Mouse (Mus musculus) heart, embryonic 14.5 days (tissue): ENCODE data around the gene Rnf111. TPM values are rescaled to one million over a fixed set of nuclear protein-coding genes. Genes with fewer than 3 reads are reported as not detected.
"Not testable (repeated sequence)": the region's sequence is repeated elsewhere in the genome, so short reads cannot be mapped to it uniquely, and the experiment has no call there.

Source experiments
- ATAC-seq: fragments of 200-750 bp; cut with Nextera tagmentation; 2 replicates; pipeline ENCODE4 v1.8.0; 2017; ENCODE audit warnings: low read depth, moderate TSS enrichment; ENCODE audit not compliant: insufficient number of reproducible peaks, insufficient read depth, low FRiP score
- H3K27ac ChIP-seq, 2 experiments: fragments of 200-500 bp in 1 of 2; fragments of 300-500 bp in 1 of 2; sonication (generic) in 1 of 2; replicated peaks in 1 of 2; 2 replicates each; pipeline ENCODE4 v1.5.1; 2012 to 2014; ENCODE audit warnings: low read depth in 2 of 2, low read length in 2 of 2, control low read depth in 1 of 2, mild to moderate bottlenecking in 1 of 2, mixed read lengths in 1 of 2; ENCODE audit not compliant: control insufficient read depth in 1 of 2, insufficient read depth in 1 of 2
- H3K27me3 ChIP-seq: fragments of 300-500 bp; sonication (generic); 2 replicates; pipeline ENCODE4 v1.6.1; 2014; ENCODE audit warnings: mild to moderate bottlenecking, low read length, control low read depth; ENCODE audit not compliant: control insufficient read depth, insufficient read depth
- H3K36me3 ChIP-seq: fragments of 300-500 bp; sonication (generic); 2 replicates; pipeline ENCODE4 v1.6.1; 2014; ENCODE audit warnings: mild to moderate bottlenecking, control low read depth, low read length, mixed read lengths; ENCODE audit not compliant: control insufficient read depth, insufficient read depth
- H3K4me1 ChIP-seq, 2 experiments: fragments of 200-500 bp in 1 of 2; fragments of 300-500 bp in 1 of 2; sonication (generic) in 1 of 2; 2 replicates each; pipeline ENCODE4 v1.6.1; 2012 to 2014; ENCODE audit warnings: low read length in 2 of 2, control low read depth in 1 of 2, mixed read lengths in 1 of 2; ENCODE audit not compliant: control insufficient read depth in 2 of 2, insufficient read depth in 2 of 2
- H3K4me2 ChIP-seq: fragments of 300-500 bp; sonication (generic); 2 replicates; pipeline ENCODE4 v1.6.1; 2014; ENCODE audit warnings: mild to moderate bottlenecking, low read length
- H3K4me3 ChIP-seq, 2 experiments: fragments of 200-500 bp in 1 of 2; fragments of 300-500 bp in 1 of 2; sonication (generic) in 1 of 2; 2 replicates each; pipeline ENCODE4 v1.5.1; 2012 to 2014; ENCODE audit warnings: low read length in 2 of 2, mild to moderate bottlenecking in 2 of 2, control low read depth in 1 of 2, low read depth in 1 of 2, moderate library complexity in 1 of 2; ENCODE audit not compliant: control insufficient read depth in 1 of 2, insufficient read depth in 1 of 2
- H3K9ac ChIP-seq: fragments of 300-500 bp; sonication (generic); 2 replicates; pipeline ENCODE4 v1.6.1; 2014; ENCODE audit warnings: mild to moderate bottlenecking, low read length
- H3K9me3 ChIP-seq: fragments of 300-500 bp; sonication (generic); 2 replicates; pipeline ENCODE4 v1.6.1; 2016; ENCODE audit warnings: low read length, control low read depth; ENCODE audit not compliant: control insufficient read depth
- WGBS: fragments of 180-500 bp; shearing (Covaris S2); extraction: QIAGEN DNeasy Blood & Tissue Kit; methylation state at CpG from one replicate; pipeline ENCODE4 v1.1.7; 2014; 5-methylcytosine and 5-hydroxymethylcytosine counted together
- polyA plus RNA-seq: library from polyadenylated mRNA; unstranded; fragments of >200 nt; fragmentation: Nextera tagmentation; extraction: Ambion mirVana; gene quantifications from 2 replicates; pipeline ENCODE4 v1.2.1, GENCODE M21; 2014

Gene Rnf111
- polyA plus RNA-seq, 1 experiment from 2014 or later: 22.8 TPM

DNA sequence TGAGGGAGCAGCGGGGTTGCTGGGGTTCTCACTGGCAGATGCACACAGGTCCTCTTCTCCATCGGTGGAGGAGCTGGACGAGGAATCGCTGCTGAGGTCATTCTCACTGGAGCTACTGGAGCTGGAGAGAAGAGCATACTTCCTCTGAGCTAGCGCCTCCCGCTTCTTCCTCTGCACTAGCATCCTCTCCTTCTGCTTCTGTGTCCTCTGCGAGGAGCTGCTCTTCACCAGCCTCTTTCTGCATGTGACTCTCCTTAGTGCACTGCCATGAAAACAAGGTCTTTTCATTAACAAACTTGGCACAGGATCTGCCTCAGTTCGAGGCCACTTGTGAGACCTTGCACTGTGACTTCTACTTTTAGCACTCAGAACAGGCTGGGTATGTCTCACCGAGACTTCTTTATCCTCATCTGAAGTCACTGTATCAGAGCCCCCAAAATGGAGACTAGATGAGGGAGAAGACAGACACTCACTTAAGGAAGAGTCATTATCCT lies 27.7 kb downstream of the Rnf111 start:
- Histone ChIP-seq H3K27me3 (no peaks in the 10 kb centered on the region), H3K4me2 (no peak overlapping the region), H3K36me3 (peaks cover 46% of the 10 kb centered on the region), H3K27ac (no peak overlapping the region), H3K4me3 (no peak overlapping the region), H3K9ac (no peak overlapping the region), H3K4me1 (no peaks in the 10 kb centered on the region), H3K9me3 (no peaks in the 10 kb centered on the region)
- 77% methylated on average over 9 of the region's 9 CpGs for WGBS
- no peak for ATAC-seq

GRCm38 (mm10) chr9:70473400-70473799 lies 30.1 kb downstream of the Rnf111 start:
- Histone ChIP-seq H3K4me3 (no peak overlapping the region), H3K27me3 (no peaks in the 10 kb centered on the region), H3K27ac (no peak overlapping the region), H3K9ac (no peak overlapping the region), H3K36me3 (peaks cover 50% of the 10 kb centered on the region), H3K4me1 (no peaks in the 10 kb centered on the region), H3K9me3 (no peaks in the 10 kb centered on the region), H3K4me2 (no peak overlapping the region)
- ATAC-seq: no peak
- WGBS: 100% methylated on average over 1 of the region's 1 CpGs

- H3K27ac ChIP-seq, H3K4me2 ChIP-seq, H3K27me3 ChIP-seq, H3K9ac ChIP-seq, H3K4me3 ChIP-seq, H3K9me3 ChIP-seq, ATAC-seq, H3K4me1 ChIP-seq: not testable (repeated sequence)
- peaks cover 40% of the 10 kb centered on the region for H3K36me3 ChIP-seq
- 95% methylated on average over 13 of the region's 13 CpGs for WGBS
These were observed 40.4 kb downstream of the Rnf111 start for GRCm38 (mm10) chr9:70463091-70463490.

DNA sequence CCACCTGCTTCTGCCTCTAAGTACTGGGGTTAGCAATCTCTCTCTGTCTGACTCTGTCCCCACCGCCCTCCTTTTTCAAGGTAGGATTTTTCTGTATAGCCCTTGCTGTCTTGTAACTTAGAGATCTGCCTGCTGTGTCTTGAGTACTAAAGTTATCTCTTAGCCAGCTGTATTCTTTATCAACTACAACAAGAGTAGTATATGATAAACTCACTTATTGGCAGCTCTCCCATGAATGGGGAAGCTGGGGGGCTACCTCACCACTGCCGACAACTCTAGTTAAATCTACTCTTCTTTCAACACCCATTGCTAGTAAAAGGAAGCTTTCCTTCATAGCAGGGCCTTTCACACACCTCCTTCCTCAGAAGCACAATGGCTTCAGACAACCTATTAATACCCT lies 51.2 kb downstream of the Rnf111 start:
- Histone ChIP-seq H3K4me1 (peaks cover 3 to 11% of the 10 kb centered on the region in 2 experiments; a peak in 3 of 4 replicates), H3K9me3 (no peaks in the 10 kb centered on the region), H3K9ac (no peak overlapping the region), H3K4me2 (no peak overlapping the region), H3K27me3 (no peaks in the 10 kb centered on the region), H3K4me3 (no peak overlapping the region), H3K36me3 (peaks cover 82% of the 10 kb centered on the region), H3K27ac (no peak overlapping the region)
- ATAC-seq: no peak
- 49% methylated on average over 2 of the region's 2 CpGs for WGBS

GRCm38 (mm10) chr9:70449072-70449471 lies 54.5 kb downstream of the Rnf111 start:
- no peak for ATAC-seq

GRCm38 (mm10) chr9:70439959-70440358 lies 63.6 kb downstream of the Rnf111 start:
- Histone ChIP-seq H3K27me3 (no peaks in the 10 kb centered on the region), H3K27ac (no peak overlapping the region), H3K36me3 (peaks cover 83% of the 10 kb centered on the region), H3K9me3 (no peaks in the 10 kb centered on the region), H3K4me1 (no peaks in the 10 kb centered on the region), H3K9ac (no peak overlapping the region), H3K4me3 (no peak overlapping the region), H3K4me2 (no peak overlapping the region)
- ATAC-seq: no peak
- 70% methylated on average over 4 of the region's 4 CpGs for WGBS

More at GRCm38 (mm10) chr9:70449072-70449471, 54.5 kb downstream of the Rnf111 start:
- H3K27me3 ChIP-seq: no peaks in the 10 kb centered on the region
- no peak overlapping the region for H3K9ac ChIP-seq
- no peak overlapping the region for H3K4me2 ChIP-seq
- H3K36me3 ChIP-seq: peaks cover 77% of the 10 kb centered on the region
- H3K27ac ChIP-seq: no peak overlapping the region
- H3K4me1 ChIP-seq: peaks cover 3 to 11% of the 10 kb centered on the region in 2 experiments; a peak in 3 of 4 replicates
- WGBS: 94% methylated on average over 5 of the region's 5 CpGs
- H3K9me3 ChIP-seq: no peaks in the 10 kb centered on the region
- no peak overlapping the region for H3K4me3 ChIP-seq

DNA sequence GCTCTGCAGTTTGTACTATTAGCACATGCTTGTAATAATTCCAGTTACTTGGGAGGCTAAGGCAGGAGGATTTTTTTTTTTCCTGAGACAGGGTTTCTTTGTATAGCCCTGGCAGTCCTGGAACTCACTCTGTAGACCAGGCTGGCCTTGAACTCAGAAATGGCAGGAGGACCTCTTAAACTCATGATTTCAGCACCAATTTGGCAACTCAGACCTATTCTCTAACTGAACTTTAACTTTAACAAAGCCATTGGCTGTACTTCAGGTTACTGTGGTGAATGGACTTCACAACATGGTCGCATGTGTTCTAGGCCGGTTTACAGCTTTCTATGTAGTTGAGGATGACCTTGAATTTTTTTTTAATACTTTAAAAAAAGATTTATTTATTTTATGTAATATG lies 80.9 kb downstream of the Rnf111 start:
- H3K27me3 ChIP-seq: no peaks in the 10 kb centered on the region
- no peak overlapping the region for H3K9ac ChIP-seq
- peaks cover 56% of the 10 kb centered on the region for H3K36me3 ChIP-seq
- no peak overlapping the region for H3K4me3 ChIP-seq
- ATAC-seq: no peak
- peaks cover 2 to 16% of the 10 kb centered on the region in 2 experiments; a peak in 3 of 4 replicates for H3K4me1 ChIP-seq
- WGBS: 96% methylated on average over 2 of the region's 2 CpGs
- H3K9me3 ChIP-seq: no peaks in the 10 kb centered on the region
- no peak overlapping the region for H3K4me2 ChIP-seq
- H3K27ac ChIP-seq: no peak overlapping the region
